Mouse (Mus musculus): ENCODE results near the gene March11.

Gene March11

DNA sequence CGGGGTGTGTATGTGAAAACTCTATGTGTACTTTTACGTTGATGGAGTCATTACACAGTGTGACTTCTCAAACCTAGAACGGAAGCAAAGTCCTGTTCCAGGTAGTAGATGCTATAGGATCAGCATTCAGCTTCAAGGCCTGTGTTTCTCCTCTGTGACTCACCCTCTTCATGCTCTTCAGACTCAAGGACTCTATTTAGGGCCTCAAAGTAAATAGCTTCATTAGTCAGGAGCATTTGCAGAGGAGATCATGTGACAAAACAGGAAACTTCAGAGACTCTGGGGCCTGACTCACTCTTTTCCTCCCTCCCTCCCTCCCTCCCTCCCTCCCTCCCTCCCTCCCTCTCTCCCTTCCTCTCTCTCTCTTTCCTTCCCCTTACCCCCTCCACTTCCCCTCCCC lies 66.1 kb downstream of the March11 start:
- no peak for DNase-seq

DNA sequence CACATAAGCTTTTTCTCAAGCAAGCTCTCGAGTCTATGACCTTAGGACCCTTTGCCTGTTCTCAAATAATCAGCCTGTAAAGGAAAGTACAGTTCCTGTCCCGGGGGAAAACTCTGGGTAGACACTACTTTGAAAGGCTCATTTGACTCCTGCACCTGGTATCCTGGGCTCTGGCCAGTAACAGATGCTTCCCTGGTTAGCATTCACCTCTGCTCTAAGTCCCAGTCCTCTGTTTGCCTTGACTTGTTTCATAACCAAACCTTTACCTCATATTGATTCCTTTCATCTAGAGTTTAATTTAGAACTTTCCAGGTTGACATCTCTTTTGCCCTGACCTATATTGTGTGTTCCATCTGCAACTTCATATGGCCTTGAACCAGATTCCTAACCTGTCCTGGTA lies 68.5 kb downstream of the March11 start:
- DNase-seq = no peak

DNA sequence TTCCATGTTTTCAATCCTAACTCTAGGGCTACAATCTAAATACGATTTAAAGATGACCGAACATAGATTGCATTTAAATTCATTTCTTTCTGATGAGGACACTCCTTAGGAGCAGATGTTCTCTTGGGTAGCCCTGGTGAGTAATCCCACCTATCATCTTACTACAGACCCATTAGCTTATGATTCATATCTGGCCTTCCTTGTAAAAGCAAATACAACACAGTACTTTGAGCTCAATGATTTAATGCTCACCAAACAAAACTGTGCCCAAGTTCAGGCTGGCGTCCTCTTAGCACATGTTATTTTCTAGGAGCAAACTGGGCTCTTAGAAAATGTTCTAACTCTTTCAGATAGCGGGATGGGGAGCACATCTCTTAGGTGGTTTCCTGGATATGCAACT lies 70.0 kb downstream of the March11 start:
- no peak for DNase-seq

DNA sequence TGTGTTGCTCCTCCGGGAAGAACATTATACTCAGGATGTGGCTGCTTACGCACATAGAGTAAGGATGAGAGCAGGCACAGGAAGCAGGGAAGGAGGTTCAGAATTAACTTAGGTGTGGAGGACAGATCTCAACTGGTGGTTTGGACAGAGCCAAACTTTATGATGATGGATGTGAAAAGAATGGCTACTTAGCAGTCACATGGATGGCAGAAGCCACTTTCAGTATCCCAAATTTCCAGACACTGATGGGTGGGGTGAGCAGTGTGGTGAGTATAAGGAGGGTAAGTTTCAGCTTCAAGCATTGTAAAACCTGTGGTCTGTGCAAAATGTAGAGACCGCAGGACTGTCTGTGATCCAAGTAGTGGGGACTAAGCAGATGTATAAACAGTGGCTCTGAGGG lies 71.0 kb downstream of the March11 start:
- no peak for DNase-seq

DNA sequence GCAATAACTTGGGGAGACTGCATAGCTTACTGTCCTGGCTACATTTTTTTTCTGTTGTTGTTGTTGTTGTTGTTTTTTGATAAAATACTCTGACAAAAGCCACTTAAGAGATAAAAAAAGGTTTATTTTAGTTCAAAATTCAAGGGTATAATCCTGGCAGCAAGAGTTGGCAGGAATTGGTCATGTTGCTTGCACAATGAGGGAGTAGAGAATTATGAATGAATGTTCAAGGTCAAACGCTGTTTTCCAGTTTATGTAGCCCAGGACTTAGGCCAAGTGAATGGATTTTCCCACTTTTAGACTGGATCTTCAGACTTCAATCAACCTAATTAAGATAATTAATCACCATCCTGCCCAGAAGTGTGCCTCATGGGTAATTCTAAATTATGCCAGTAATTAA lies 72.0 kb downstream of the March11 start:
- no peak for DNase-seq

DNA sequence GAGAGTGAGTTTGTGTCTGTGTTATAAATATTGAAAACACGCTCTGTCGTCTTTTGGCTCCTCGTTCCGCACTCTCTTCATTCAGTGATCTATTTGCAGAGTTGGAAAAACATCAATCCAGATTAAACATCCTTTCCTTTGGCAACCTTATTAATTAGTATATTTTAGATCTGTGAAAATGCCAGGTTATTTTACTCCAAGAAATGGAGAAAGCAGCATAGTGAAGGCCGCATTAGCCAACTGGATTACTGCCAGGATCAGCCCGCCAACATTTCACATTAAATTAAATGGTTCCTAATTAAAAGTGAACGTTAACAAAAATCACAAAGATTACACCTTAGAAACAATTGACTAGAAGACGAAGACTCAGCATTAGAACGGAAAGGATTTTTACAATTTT lies 81.2 kb downstream of the March11 start:
- DNase-seq = no peak

DNA sequence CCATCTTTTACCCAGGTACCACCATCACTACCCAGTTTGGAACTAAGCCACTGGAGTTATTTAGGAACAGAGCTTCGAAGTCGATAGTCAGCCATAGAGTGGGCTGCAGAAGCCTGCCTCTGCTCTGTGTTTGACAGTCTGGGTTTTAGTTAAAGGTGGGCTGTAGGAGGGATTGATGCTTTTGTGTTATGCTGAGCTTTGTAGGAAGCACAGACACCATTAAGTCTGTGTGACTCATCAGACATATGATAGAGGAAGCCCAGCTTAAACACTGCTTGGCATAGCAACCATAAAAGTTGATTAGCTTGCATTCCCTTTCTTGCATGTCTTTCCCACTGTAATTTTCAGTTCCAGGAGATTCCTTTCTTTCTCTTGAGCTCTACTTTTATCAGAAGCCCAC lies 87.7 kb downstream of the March11 start:
- no peak for DNase-seq

DNA sequence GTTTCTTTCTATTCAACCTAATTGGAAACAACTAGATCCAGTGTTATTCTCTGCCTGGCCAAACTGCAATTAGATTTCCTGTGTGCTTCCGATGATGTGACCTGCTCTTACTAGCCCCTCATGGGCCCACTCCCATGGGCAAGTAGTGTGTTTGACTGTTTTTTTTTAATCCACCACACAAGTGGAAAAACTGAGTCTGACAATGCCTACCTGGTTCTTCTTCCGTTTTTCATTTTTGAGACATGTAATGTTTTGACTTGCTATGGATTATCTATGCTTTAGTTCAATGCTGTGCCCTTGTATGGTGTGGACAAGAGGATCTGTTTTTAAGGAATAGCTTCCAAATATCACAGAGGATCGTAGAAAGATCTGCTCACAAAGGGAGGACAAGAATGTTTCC lies 116.4 kb downstream of the March11 start:
- peak; percentile 27 for DNase-seq

DNA sequence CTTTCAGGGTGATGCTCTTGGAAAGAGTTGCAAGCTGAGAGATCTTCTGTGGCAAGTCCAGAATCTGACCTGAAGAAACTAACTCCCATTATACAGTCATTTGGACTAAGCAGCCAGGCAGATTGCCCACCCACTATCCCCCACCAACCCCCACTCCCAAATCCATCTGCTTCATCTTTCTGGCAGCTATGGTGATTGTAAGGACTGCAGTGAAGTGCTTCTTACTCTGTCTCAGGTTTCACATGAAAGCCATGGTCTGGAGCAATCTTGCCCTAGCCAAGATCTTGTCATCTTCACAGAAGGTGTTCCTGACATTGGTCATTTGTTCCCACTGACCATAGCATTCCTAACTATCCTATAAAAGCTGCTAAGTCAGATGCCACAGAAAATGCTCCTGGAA lies 117.4 kb downstream of the March11 start:
- DNase-seq = peak; percentile 46

DNA sequence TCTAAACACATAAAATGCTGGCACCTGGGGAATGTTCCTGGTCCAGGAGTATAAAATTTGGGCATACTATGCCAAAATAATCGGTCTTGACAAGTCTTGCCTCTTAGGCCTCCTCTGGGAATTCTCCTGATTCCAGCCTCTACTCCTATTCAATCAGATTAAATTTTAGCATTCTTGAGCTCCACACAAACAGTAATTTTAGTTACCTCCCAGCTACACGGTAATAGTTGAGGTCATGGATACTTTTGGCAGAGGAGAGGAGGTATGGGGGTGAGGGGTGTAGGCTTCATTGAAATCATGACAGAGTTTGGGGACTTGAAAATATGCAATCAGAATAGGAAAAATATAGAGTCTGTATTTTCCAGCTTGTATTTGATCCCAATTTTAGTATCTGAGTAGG lies 121.7 kb downstream of the March11 start:
- DNase-seq = no peak

DNA sequence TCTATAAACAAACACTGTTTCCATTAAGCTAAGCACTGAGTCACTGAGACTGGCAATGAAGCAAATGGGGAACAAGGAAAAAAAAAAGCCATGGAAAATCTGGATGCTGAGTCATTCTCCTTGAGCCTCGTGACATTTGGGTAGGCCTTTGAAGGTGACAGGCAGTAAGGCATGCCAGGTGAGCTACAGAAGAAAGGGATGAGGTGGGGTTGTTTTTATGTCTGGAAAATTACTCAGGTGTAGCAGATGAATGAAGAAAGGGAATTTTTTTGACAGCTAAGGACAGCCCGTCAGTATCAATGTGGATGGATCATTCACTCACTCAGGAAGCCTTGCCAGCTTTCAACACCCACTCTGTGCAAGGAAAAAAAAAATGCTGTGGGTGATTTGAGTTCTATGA lies 123.8 kb downstream of the March11 start:
- DNase-seq = peak; percentile 64

DNA sequence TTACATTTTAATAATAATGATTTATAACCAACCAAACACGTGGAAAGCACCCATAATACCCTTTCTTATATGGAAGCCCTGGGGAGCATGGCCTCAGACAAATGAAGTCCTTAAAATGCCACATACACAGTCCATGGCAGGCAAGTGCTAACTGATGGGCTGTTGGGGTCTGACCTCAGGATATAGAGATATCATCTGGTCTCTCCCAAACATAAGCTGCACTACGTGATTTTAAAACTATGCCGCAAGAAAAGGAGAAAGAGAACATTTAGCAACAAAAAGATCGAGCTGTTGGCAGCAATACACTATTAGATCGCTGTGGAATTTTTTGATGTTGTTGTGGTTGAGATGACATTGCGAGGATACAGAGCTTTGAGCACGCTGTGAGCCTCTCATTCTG lies 126.9 kb downstream of the March11 start:
- DNase-seq = peak; percentile 27

DNA sequence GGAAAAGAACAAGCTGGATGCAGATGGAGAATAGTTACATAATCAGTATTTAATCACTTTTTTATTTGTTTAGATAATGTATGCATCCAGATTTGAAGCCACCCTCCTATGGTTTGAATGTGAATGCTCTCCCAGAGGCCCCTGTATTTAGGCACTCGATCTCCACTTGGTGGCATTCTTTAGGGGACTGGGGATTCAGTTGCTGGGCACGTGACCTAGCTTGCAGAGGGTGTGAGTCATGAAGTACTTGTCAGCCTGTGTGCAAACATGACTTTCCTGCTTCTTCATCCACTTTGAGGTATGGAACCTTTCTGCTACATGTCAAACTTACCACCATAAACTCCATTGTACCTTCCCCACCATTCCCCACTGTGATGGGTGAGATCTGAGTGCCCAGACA lies 128.3 kb downstream of the March11 start:
- DNase-seq = peak; percentile 45
